Mouse (Mus musculus): ENCODE measurements around the gene Fads6. TPM values are rescaled to one million over a fixed set of nuclear protein-coding genes. Genes with fewer than 3 reads are reported as not detected.

Fads6 gene
- polyA plus RNA-seq, 1 experiment, result 57.3 TPM

DNA sequence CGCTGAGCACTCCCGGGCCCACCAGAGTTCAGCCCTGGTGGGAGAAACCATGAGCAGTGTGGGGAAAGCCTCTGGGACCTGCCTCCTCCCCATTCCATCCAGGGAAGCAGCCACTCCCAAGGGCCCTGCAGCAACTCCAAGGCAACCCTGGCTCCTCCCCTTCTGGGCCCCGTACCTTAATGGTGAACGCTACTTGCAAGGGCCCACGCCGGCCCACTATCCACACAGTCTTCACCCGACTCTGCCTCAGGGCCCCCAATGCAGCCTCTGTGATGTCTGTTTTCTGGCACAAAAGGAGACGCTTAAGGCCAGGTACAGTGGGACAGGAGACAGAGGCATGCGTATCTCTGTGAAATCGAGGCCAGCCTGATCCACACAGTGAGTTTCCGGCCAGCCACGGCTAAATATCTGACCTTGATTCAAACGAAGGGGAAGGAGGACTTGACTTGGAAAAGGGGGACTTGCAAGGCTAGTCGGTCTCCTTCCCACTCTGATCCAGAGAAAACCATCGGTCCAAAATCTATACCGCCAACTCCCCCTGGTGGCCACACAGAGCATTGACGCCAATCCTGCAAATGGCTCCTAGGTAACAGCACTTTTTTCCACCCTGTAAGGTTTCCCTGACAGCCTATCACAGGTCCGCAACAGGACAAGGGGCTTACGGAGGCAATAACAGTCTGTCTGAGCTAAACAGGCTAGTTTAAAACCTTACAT, 27.2 kb downstream of the Fads6 start:
- TF ChIP-seq CTCF (IDR thresholded peaks at IDR 0.05; ENCODE audit: borderline replicate concordance, insufficient read depth, low read depth, low read length) (peak; percentile 94), POLR2A (IDR thresholded peaks at IDR 0.05; ENCODE audit: borderline replicate concordance, insufficient read depth, low read length) (no peak)
- DNase-seq, result peak; percentile 91 to 96
- WGBS, result 9% methylated on average over 19 of the region's 19 CpGs
- Histone ChIP-seq H3K27ac (ENCODE audit: insufficient read depth, low read length) (peak overlapping the region; percentile 65), H3K4me3 (replicated peaks; ENCODE audit: insufficient read depth, low read depth, low read length) (peak overlapping the region; percentile 20), H3K4me1 (ENCODE audit: control insufficient read depth, insufficient read depth, low read length) (peaks cover 27% of the 10 kb centered on the region), H3K27me3 (ENCODE audit: control insufficient read depth, insufficient read depth, low read length) (no peaks in the 10 kb centered on the region)

DNA sequence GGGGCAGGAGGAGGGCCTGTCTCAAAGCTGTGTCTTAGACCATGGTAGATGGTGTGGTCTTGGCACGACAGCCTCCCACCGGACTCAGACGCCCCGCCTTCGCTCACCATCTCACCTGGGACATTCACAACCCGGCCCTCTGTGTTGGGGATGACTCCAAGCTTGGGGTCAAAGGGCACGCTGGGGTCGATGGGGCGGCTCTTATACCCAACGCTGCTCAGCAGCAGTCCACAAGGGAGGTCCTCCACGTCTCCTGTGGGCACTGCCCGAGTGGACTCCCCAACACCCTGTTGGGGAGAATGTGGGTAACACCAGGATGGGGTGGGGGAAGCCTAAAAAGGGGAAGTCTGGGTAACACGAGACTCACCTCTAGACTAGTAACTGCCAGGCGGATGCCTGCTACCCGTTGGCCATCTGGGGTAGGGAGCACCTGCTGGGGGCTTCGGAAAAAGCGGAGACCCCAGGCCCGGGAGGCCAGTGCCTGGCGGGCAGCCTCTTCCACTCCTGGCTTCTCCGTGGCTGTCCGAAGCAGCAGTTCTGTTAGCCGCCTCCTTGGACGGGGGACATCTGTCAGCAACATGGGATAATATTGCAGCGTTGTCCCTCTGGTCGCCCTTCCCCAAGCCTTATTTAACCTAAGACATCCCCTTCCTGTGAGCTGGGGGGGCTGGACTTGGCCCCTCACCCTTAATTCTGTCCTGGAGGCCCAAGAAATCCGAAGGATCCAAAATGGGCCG, 28.0 kb downstream of the Fads6 start:
- TF ChIP-seq CTCF (IDR thresholded peaks at IDR 0.05; ENCODE audit: borderline replicate concordance, insufficient read depth, low read depth, low read length) (no peak), POLR2A (IDR thresholded peaks at IDR 0.05; ENCODE audit: borderline replicate concordance, insufficient read depth, low read length) (no peak)
- Histone ChIP-seq H3K27me3 (ENCODE audit: control insufficient read depth, insufficient read depth, low read length) (no peaks in the 10 kb centered on the region), H3K4me1 (ENCODE audit: control insufficient read depth, insufficient read depth, low read length) (peaks cover 23% of the 10 kb centered on the region), H3K4me3 (replicated peaks; ENCODE audit: insufficient read depth, low read depth, low read length) (no peak overlapping the region), H3K27ac (ENCODE audit: insufficient read depth, low read length) (peak overlapping the region; percentile 59)
- peak in 1 of 2 experiments; percentile 56 for DNase-seq
- WGBS, result 60% methylated on average over 27 of the region's 27 CpGs

DNA sequence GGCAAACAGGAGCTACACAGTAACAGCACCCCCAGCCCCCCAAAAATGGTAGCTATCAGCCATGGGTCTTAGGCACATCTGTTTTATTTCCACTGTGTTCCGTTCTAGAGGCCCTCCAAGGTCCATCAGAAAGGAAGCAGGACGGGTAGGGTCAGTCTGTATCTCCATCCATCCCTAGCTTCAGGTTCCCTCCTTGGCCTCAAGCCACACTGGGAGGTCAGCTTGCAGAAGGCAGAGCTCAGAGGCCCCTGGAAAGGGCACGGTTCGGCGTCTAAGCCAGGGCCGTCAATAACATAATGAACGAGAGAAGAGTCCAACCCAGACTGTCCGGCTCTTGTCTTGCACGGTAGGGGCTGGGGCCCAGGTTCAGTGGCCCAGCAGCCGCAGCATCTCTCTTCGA, 29.5 kb downstream of the Fads6 start:
- Histone ChIP-seq H3K27me3 (ENCODE audit: control insufficient read depth, insufficient read depth, low read length) (no peaks in the 10 kb centered on the region), H3K27ac (ENCODE audit: insufficient read depth, low read length) (peak overlapping the region; percentile 44), H3K4me3 (replicated peaks; ENCODE audit: insufficient read depth, low read depth, low read length) (peak overlapping the region; percentile 4), H3K4me1 (ENCODE audit: control insufficient read depth, insufficient read depth, low read length) (peaks cover 27% of the 10 kb centered on the region)
- TF ChIP-seq CTCF (IDR thresholded peaks at IDR 0.05; ENCODE audit: borderline replicate concordance, insufficient read depth, low read depth, low read length) (no peak), POLR2A (IDR thresholded peaks at IDR 0.05; ENCODE audit: borderline replicate concordance, insufficient read depth, low read length) (no peak)
- 26% methylated on average over 11 of the region's 11 CpGs for WGBS
- peak in 1 of 2 experiments; percentile 53 for DNase-seq

DNA sequence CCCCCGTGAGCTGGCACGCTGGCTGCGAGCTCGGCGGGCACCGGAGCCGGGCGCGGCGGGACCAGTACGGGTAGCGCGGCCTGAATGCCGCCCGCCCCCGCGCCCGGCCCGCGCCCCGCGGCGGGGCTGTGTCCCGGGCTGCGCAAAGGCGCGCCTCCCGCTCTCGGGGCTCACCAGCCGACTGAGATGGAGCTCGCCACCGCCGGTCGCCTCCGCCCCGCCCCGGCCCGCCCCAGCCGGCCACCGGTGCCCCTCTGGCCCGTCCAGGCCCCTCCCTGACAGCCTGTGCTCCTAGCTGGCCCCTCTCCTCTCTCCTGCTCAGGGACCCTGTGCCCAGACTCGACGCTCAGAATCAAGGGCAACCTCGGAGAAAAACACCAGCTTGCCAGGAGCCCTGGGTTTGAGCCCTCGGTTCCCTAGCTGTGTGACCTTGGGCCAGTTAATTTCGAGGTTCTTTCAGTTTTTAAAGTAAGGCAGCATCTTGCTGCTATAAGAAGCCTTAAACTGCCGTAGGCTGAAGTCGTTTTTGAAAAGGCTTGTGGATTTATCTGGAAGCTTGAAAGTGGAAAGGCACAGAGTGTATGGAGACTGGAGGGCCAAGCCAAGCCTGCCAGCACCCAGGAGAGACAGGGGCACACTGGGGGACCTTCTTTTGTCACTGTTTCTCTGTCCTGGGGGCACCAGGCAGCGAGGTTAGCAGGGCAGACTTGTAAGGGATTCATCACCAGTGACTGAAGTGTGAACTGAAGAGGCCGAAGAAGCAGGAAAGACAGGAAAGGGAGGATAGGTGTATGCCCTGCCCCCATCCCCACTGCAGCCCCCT, 30.2 kb downstream of the Fads6 start, which contains the start of gene Grin2c:
Gene Grin2c, minus strand, starts transcription at position 183 of the 823 bp plus-strand sequence.
- DNase-seq, result peak; percentile 79 to 80
- WGBS, result 5% methylated on average over 48 of the region's 50 CpGs
- Histone ChIP-seq H3K27ac (ENCODE audit: insufficient read depth, low read length) (peak within 1 kb of the TSS; percentile 99), H3K27me3 (ENCODE audit: control insufficient read depth, insufficient read depth, low read length) (no peaks in the 10 kb centered on the region), H3K4me3 (replicated peaks; ENCODE audit: insufficient read depth, low read depth, low read length) (peak within 1 kb of the TSS; percentile 79), H3K4me1 (ENCODE audit: control insufficient read depth, insufficient read depth, low read length) (peaks cover 32% of the 10 kb centered on the region)
- TF ChIP-seq POLR2A (IDR thresholded peaks at IDR 0.05; ENCODE audit: borderline replicate concordance, insufficient read depth, low read length), result peak; percentile 66; the same call in 1 of the 2 replicates
- TF ChIP-seq CTCF (IDR thresholded peaks at IDR 0.05; ENCODE audit: borderline replicate concordance, insufficient read depth, low read depth, low read length), result no peak

DNA sequence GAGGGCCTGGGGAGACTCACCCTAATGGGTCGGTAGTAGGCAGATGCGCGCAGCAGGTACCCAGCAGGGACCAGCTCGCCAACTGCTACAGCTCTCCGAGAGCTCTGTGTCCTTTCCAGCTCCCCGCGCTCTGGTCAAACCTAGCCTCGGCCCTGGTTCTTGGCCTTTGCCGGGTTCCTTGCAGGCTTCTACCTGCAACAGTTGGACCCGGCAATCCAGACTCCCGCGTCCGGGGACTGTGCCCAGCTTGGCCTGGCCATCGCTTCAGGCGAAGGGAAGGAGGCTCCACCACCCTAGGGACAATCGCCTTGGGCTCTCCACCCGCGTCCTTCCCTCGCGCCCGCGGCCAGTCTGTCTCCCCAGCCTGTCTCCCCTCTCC, 31.1 kb downstream of the Fads6 start:
- DNase-seq, result peak; percentile 80 to 87
- Histone ChIP-seq H3K27ac (ENCODE audit: insufficient read depth, low read length) (peak overlapping the region; percentile 99), H3K4me3 (replicated peaks; ENCODE audit: insufficient read depth, low read depth, low read length) (peak overlapping the region; percentile 79), H3K27me3 (ENCODE audit: control insufficient read depth, insufficient read depth, low read length) (no peaks in the 10 kb centered on the region), H3K4me1 (ENCODE audit: control insufficient read depth, insufficient read depth, low read length) (peaks cover 41% of the 10 kb centered on the region)
- no peak for TF ChIP-seq CTCF (IDR thresholded peaks at IDR 0.05; ENCODE audit: borderline replicate concordance, insufficient read depth, low read depth, low read length)
- TF ChIP-seq POLR2A (IDR thresholded peaks at IDR 0.05; ENCODE audit: borderline replicate concordance, insufficient read depth, low read length), result no peak
- WGBS, result under 1% methylated on average over 22 of the region's 22 CpGs

DNA sequence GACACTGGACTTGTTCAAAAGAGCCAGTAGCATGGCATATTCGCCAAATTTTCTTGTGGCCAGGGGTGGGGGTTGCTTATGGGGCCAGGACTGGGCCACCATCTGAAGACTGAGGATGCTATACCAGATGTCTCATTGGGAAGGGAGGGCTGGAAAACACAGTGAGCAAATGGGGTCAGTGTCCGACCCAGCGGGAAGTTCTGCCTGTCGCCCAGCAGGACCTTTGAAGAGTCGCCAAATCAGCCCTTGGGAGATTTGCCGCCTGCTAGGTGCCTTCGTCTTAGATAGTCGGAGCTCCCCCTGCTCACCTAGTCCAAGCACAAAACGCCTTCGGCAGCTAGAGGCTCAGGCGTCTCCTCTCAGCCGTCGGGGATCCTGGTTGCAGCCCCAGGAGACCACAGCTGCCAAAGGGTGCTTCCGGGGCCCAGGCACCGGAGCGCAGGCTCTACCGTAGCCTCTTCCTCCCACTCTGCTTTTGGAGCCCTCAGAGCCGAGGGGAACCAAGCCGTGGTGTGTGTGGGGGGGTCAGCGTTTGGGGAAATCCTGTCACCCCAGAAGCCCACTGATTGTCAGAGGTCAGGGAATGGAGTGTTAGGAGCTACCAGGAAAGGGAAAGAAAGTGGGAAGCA, 31.6 kb downstream of the Fads6 start:
- H3K27ac ChIP-seq (ENCODE audit: insufficient read depth, low read length), result peak overlapping the region; percentile 99
- TF ChIP-seq POLR2A (IDR thresholded peaks at IDR 0.05; ENCODE audit: borderline replicate concordance, insufficient read depth, low read length), result peak; percentile 19; the same call in 1 of the 2 replicates
- TF ChIP-seq CTCF (IDR thresholded peaks at IDR 0.05; ENCODE audit: borderline replicate concordance, insufficient read depth, low read depth, low read length), result no peak
- 3% methylated on average over 20 of the region's 20 CpGs for WGBS

More for the DNA sequence above, 31.6 kb downstream of the Fads6 start:
- Histone ChIP-seq H3K4me3 (replicated peaks; ENCODE audit: insufficient read depth, low read depth, low read length) (peak overlapping the region; percentile 79), H3K4me1 (ENCODE audit: control insufficient read depth, insufficient read depth, low read length) (peaks cover 45% of the 10 kb centered on the region), H3K27me3 (ENCODE audit: control insufficient read depth, insufficient read depth, low read length) (no peaks in the 10 kb centered on the region)
- DNase-seq, result peak; percentile 86 to 87
